Mouse (Mus musculus): ENCODE measurements around the gene Stk32c.
A peak's percentile ranks its signal among the peaks of the same experiment; 100 is the strongest.

The Stk32c gene

GRCm38 (mm10) chr7:139143785-139144184 lies 69.3 kb downstream of the Stk32c start:
- no peak for DNase-seq (ENCODE audit: low read depth, low spot score)

DNA sequence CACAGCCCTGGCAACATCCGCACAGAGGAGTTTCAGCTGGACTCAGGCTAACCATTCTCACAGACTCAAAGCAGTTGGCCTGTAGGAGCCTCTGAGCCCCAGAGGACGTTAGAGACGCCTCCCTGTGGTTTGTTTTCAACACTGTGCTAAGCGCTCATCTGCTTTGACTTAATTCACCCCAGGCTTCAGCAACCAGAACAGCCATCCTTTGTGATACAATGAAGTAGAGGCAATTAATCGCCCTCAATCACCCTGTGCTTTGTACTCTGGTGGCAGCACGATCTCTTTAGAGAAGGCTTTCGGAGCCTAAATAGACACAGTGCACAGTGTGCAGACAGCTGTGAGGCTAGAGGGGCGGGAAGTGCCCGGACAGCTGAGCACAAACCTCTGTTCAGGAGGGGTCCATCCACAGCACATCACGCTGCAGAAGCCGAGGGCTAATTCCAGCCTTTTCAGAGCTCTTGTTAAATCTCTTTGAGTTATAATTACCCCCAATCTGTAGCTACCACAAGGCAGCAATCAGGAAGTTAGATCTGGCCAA lies 73.1 kb downstream of the Stk32c start:
- no peak for DNase-seq (ENCODE audit: low read depth, low spot score)

DNA sequence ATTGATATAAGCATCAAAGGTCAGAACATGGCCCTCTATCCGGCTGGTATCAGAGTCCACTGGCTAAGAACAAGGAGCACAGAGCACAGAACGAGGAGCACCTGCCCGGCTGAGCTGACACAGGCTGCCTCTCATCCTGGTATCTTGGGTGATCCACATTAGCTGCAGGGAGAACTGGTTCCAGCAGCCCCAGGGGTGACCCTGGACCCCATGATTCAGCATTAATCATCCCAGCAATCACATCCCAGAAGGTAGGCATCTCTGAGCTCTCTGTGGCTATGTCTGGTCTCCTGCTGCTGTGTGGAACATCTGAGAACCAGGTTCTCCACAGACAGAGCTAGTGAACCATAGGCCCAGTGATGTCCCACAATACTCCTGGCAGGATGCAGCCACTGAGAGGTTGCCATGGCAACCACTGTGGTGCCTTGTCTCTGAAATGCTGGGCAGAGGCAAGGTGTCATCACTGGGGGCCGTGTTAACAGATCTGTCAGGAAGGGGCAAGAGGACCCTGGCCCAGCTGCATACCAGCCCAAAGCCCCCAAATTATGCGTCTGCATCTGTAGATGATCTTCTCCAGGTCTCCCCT lies 76.1 kb downstream of the Stk32c start:
- DNase-seq (ENCODE audit: low read depth, low spot score), result no peak

DNA sequence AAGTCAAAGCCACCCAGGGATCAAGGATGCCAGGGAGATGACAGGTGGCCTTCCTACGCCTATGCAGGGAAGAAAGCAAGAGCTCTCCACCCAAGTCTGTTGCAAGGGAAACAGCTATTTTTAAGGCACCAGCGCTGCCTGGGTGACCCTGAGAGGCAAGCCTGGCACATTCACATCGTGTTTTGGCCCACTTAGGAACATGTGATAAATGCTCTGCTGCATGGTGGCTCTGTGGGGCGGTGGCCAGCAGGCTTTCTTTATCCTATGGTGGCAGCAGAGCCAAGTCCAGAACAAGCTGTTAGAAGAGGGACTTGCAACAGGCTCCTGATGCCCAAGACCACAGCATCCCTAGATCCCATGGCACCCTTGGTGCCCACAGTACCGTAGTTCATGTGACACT lies 77.9 kb downstream of the Stk32c start:
- DNase-seq (ENCODE audit: low read depth, low spot score), result no peak

DNA sequence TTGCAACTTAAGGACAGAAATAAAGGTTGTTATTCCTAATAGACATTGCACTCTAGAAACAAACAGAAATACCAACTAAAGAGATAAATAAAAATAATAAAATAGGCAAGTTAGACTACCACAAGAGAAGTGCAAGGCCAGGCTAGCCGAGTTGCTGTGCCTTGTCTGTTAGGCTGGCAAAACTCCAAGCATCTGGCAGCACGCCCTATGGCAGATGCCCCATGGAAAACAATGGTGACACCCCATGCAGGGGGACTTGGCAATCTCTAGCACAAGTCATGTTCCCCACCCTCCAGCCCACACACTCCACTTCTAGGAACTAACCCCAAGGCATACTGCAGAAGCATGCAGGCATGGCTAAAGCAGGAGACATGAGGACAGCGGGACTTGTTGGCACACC lies 79.7 kb downstream of the Stk32c start:
- no peak for DNase-seq (ENCODE audit: low read depth, low spot score)

GRCm38 (mm10) chr7:139131538-139131937 lies 81.6 kb downstream of the Stk32c start:
- DNase-seq (ENCODE audit: low read depth, low spot score), result no peak

GRCm38 (mm10) chr7:139130361-139130760 lies 82.7 kb downstream of the Stk32c start:
- DNase-seq (ENCODE audit: low read depth, low spot score), result no peak

DNA sequence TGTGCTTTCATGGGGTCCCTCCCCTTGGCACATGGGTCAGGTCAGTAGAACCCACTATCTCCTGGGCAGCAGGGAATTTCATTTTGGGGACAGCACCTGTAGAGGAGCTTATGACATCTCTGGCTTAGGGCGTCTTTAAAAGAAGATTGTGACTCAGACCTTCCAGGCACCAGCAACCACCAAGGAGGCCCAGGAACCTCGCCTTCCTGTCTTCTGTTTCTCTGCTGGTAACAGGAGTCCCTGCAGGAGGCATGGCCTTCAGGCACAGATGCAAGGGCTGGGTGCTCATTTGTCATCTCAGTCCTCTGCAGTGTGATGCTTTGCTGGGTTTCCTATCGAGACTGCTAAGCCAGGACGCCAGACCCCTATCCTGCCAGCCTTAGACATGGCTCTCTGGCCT lies 84.1 kb downstream of the Stk32c start:
- DNase-seq (ENCODE audit: low read depth, low spot score), result no peak

- no peak for DNase-seq (ENCODE audit: low read depth, low spot score)
Measured at GRCm38 (mm10) chr7:139126549-139126948, 86.6 kb downstream of the Stk32c start.

- no peak for DNase-seq (ENCODE audit: low read depth, low spot score)
Measured at GRCm38 (mm10) chr7:139125881-139126280, 87.2 kb downstream of the Stk32c start.

DNA sequence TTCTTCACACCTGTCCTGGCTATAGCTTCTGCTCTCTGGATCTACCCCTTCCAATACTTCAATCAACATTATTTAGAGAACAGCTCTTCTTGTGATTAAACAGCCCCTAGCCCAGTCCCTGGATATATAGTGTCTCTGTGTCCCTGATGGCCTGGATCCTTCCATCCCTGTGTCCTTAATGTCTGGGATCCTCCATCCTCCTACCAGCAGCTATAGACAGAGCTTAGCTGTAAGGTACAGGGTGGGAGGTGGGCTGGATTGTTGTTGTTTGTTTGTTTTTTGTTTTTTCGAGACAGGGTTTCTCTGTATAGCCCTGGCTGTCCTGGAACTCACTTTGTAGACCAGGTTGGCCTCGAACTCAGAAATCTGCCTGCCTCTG lies 93.3 kb downstream of the Stk32c start:
- DNase-seq (ENCODE audit: low read depth, low spot score), result no peak

- DNase-seq (ENCODE audit: low read depth, low spot score), result no peak
Measured at GRCm38 (mm10) chr7:139119152-139119774, 93.8 kb downstream of the Stk32c start.

GRCm38 (mm10) chr7:139107908-139108650 lies 105.0 kb downstream of the Stk32c start:
- DNase-seq (ENCODE audit: low read depth, low spot score), result peak; percentile 59

DNA sequence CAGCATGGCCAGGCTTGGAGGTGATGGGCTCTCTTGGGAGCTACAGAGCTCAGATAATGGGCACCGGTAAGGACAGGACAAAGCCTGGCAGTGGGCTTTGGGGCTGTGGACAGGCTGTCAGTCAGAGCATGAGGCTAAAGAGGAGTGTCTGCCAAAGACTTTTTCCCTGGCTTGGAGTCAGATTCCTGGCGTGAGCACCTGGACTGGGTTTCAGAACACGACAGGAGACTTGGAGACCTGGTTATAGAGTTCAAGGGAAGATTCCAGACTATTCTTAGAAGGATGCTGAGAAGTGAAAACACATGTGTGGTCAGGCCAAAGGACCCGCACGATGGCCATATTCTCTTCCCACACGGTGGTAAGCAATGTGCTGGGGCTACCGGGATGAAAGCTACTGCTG lies 107.4 kb downstream of the Stk32c start:
- DNase-seq (ENCODE audit: low read depth, low spot score), result no peak

GRCm38 (mm10) chr7:139105076-139105475 lies 108.0 kb downstream of the Stk32c start:
- DNase-seq (ENCODE audit: low read depth, low spot score), result no peak

- DNase-seq (ENCODE audit: low read depth, low spot score), result no peak
Measured at GRCm38 (mm10) chr7:139103960-139104381, 109.1 kb downstream of the Stk32c start.

DNA sequence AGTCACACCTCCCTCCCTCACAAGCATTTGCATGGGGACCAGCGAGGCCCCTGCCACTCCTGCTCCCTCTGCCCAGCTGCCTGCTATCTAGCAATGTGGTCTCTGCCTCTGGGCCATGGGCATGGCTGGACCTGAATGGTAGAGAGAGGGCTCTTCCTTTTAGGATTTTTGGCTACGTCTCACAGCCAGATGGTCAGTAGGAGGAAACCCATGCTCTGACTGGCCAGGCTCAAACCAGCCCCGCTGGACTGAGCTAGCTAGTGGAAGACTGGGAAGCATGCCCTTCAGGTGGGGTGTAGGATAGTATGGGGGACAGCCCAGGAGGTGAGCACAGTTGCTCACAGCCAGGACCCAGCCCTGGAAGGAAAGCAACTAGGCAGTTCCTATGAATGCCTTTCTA lies 111.3 kb downstream of the Stk32c start:
- no peak for DNase-seq (ENCODE audit: low read depth, low spot score)

GRCm38 (mm10) chr7:139101286-139101804 lies 111.8 kb downstream of the Stk32c start:
- no peak for DNase-seq (ENCODE audit: low read depth, low spot score)

DNA sequence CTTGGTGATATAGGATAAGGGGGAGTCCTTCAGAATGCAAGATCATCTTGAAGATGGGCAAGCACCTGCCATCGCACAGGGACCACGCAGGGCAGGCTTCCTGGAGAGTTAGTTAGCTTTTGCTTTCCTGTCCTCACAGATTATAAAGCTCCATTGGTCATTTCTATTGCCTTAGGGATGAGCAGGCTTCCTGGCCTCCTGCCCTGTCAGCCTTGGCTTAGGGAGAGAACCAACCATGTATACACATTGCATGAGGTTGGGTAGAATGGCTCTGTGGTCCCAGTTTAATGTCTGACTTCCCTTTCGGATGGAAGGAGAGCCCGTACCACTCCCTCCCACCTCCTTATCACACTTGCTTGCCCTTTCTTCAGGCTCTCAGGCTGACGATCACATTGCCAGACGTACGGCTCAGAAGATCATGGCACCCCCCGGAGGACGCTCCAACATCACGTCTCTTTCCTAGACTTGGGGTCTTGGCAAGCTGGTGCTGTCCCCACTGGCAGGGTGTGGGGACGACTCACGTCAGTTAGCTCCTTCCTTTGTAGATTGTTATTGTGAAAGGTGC lies 112.5 kb downstream of the Stk32c start:
- no peak for DNase-seq (ENCODE audit: low read depth, low spot score)

DNA sequence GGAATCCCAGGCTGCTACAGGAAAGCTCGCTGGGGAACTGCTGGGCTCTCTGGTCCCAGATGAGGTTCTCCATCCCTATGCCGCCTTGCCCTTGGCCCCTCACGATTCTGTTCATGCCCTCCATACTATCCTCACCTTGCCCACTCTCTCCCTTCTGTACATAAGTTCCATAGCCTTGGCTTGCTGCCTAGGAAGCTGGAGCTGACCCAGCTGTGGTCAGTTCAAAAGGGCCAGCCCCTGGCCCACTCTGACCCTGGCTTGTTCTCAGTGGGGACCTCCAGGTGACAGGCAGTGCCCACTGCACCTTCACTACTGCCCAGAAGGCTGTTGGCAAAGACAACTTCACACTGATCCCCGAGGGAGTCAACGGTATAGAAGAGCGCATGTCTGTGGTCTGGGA lies 116.7 kb downstream of the Stk32c start:
- no peak for DNase-seq (ENCODE audit: low read depth, low spot score)

- DNase-seq (ENCODE audit: low read depth, low spot score), result no peak
Measured at GRCm38 (mm10) chr7:139095282-139095681, 117.8 kb downstream of the Stk32c start.

DNA sequence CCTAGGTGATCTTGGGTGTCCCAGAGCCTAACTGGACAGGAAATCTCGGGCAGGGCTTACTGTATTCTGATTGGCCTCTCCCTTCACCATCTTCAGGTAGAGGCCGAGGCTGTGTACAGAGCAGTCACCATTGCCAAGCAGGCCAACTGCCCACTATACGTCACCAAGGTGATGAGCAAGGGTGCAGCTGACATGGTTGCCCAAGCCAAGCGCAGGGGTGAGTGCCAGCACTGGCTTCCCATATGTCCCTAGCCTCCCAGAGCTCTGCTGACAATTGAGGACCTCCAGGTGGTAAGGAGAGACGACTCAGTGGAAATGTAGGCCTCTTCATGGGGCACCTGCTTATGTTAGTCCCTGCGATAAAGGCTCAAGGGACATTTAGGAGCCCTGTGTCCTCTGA lies 118.3 kb downstream of the Stk32c start:
- no peak for DNase-seq (ENCODE audit: low read depth, low spot score)

All from telencephalon, adult 2 months (tissue).